23 mouse cellular contexts compared by ENCODE assay signal in the genomic region with DNA sequence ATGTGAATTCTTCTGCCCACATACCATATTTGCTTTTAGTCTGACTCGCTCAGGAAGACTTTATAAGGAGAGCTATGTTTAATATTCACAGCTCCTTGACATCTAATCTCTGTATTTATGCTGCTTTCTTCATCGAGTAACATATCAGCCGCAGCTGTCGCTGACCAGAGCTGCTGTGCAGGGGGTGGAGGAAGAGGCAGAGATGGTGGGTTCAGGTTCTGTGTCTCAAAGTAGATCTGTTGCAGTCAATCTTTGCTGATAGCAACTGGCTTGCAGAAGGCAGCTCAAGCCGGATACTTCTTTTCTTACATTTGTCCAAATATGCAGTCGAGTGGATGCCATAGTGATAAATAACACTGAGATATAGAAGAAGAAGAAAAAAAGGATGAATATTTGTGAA.
"Had no signal": no experiment of that assay in that cellular context is flagged by ENCODE, and none has a peak within 500 bp of the region (broad histone marks: within the 10 kb centered on the region; RNA-seq: fewer than 3 reads in every experiment).

No protein-coding gene starts in this region.

- H3K27ac ChIP-seq: kidney, embryonic 15.5 days; liver, embryonic 12.5 days; liver, embryonic 15.5 days; lung, embryonic 15.5 days; midbrain, embryonic 10.5 days; midbrain, embryonic 13.5 days; neural tube, embryonic 12.5 days; neural tube, embryonic 15.5 days; stomach, embryonic 15.5 days had no signal

- H3K27me3 ChIP-seq: kidney, embryonic 15.5 days; liver, embryonic 12.5 days; liver, embryonic 15.5 days; lung, embryonic 15.5 days; megakaryocyte, embryonic 14.5 days; midbrain, embryonic 13.5 days; neural tube, embryonic 12.5 days; neural tube, embryonic 15.5 days; stomach, embryonic 15.5 days had no signal

- H3K4me3 ChIP-seq: kidney, embryonic 15.5 days; liver, embryonic 12.5 days; liver, embryonic 15.5 days; lung, embryonic 15.5 days; megakaryocyte, embryonic 14.5 days; midbrain, embryonic 10.5 days; midbrain, embryonic 13.5 days; neural tube, embryonic 12.5 days; neural tube, embryonic 15.5 days; stomach, embryonic 15.5 days had no signal

- H3K9me3 ChIP-seq: kidney, embryonic 15.5 days; liver, embryonic 12.5 days; liver, embryonic 15.5 days; lung, embryonic 15.5 days; midbrain, embryonic 10.5 days; midbrain, embryonic 13.5 days; neural tube, embryonic 12.5 days; neural tube, embryonic 15.5 days; stomach, embryonic 15.5 days had no signal

- H3K36me3 ChIP-seq: kidney, embryonic 15.5 days; liver, embryonic 12.5 days; liver, embryonic 15.5 days; lung, embryonic 15.5 days; midbrain, embryonic 10.5 days; midbrain, embryonic 13.5 days; neural tube, embryonic 12.5 days; neural tube, embryonic 15.5 days; stomach, embryonic 15.5 days had no signal

- H3K4me1 ChIP-seq: liver, embryonic 12.5 days; liver, embryonic 15.5 days; lung, embryonic 15.5 days; midbrain, embryonic 13.5 days; neural tube, embryonic 12.5 days; stomach, embryonic 15.5 days had no signal

- DNase-seq: kidney, adult 11 months; kidney, adult 8-10 months; kidney, postnatal 10 days; kidney, postnatal 36 days; layer of hippocampus, adult 9-11 months; liver; lung, adult 18-20 months; lung, postnatal 10 days; lung, postnatal 36 days; right cerebral cortex, adult 18-20 months; right cerebral cortex, postnatal 14 days; right cerebral cortex, postnatal 4 days; thymus, postnatal 25 days had no signal
